Mouse (Mus musculus): ENCODE measurements around the gene Cort.

Cort gene

GRCm38 (mm10) chr4:149098571-149098970, 28.0 kb downstream of the Cort start:
- peak; percentile 11 for DNase-seq (ENCODE audit: extremely low spot score)

DNA sequence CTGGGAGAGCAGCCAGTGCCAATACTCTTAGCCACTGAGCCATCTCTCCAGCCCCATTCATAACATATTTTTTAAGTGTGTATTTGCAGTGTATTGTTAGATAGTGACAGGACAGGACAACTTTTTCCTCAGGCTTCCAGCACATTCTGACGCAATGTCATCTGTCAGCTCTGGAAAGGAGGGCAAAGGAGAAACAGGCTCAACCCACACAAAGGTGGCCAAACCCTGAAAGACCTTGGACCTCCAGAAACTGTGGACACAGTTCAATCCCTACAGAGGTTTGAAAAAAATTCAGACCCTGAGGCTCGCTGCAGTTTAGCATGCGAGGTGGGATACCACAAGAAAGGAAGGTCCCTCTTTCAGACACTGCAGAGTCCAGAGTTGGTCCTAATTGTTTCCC, 28.6 kb downstream of the Cort start:
- no peak for DNase-seq (ENCODE audit: extremely low spot score)

GRCm38 (mm10) chr4:149091364-149091763, 35.2 kb downstream of the Cort start:
- DNase-seq (ENCODE audit: extremely low spot score) = no peak

DNA sequence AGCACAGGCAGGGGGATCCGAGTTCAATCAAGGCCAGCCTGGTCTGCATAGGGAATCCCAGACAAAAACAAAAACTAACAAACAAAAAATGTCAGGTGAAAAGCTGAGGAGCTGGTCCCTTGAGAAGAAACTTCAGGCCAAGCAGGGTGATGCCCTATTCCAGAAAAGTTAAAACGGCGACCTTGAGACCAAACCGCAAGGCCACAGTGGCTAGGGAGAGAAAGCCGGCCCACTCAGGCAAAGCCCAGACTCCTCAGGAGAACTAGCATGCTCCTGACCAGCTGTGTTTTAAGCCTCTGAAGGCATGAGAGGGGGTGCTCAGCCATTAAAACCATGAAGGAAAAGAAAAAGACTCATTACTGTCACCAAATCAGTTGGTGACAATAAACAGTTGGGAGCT, 41.2 kb downstream of the Cort start:
- DNase-seq (ENCODE audit: extremely low spot score) = no peak

GRCm38 (mm10) chr4:149081528-149081927, 45.0 kb downstream of the Cort start:
- no peak for DNase-seq (ENCODE audit: extremely low spot score)

DNA sequence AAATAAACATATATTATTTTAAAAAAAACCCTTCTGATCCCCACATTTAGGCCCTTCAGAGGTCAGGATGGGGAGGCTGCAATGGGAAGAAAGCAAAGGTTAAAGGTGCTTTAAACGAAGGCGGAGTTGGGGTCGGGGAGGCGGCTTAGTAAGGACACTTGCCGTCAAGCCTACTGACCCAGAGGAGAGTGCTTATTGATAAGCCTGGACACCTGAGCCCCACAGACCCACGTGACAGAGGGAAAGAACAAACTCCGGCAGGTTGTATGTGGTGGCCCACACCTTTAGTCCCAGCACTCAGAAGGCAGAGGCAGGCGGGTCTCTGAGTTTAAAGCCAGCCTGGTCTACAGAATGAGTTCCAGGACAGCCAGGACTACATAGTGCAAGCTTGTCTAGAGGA, 46.5 kb downstream of the Cort start:
- DNase-seq (ENCODE audit: extremely low spot score) = no peak

DNA sequence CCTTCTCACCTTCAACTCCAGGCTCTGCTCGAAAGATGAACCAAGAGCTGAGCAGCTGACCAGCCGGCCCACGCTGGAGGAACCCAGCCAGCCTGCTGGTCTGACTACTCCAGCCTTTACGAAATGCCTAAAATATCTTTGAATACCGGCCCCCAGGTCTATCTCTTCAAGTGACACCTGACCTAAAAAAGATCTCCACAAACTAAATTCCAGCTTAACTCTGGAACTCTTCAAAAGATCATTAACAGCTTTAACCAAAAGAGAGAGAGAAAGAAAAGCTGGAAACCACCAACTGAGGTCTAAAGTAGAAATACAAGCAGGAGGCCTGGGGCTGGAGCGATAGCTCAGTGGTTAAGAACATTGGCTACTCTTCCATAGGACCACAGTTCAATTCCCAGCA, 46.9 kb downstream of the Cort start:
- DNase-seq (ENCODE audit: extremely low spot score) = no peak

- no peak for DNase-seq (ENCODE audit: extremely low spot score)
Observed at GRCm38 (mm10) chr4:149078261-149078660, 48.3 kb downstream of the Cort start.

DNA sequence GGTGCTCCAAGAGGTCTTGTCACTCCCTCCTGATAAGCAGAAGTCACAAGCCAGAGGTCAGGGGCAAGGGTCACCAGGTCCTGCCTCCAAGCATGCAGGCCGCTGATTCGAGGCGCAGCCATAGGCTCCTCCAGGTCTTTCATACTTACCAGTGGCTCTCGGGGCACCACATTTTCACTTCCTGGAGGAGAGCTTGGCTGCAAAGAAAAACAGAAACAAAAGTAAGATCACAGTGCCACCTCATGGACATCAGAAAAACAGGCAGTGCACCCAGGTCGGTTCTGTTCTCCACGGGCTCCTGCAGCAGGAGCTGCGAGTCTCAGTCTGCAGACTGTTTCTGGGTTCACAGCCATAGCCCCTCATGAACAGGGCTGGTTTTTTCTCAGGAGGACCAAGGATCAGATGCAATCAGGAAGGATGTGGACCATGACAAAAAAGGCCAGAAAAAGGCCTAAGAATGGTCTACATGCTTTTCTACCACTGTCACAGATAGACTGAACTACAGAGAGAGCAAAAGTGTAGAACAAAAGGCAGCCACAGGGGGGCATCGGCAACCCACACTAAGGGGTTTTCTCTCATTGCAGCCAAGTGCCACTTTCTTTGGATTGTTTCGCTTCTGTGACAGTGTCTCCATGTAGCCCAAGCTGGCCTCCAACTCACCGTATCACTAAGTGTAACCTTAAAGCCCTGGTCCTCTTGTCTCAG, 50.5 kb downstream of the Cort start:
- peak; percentile 74 for DNase-seq (ENCODE audit: extremely low spot score)

DNA sequence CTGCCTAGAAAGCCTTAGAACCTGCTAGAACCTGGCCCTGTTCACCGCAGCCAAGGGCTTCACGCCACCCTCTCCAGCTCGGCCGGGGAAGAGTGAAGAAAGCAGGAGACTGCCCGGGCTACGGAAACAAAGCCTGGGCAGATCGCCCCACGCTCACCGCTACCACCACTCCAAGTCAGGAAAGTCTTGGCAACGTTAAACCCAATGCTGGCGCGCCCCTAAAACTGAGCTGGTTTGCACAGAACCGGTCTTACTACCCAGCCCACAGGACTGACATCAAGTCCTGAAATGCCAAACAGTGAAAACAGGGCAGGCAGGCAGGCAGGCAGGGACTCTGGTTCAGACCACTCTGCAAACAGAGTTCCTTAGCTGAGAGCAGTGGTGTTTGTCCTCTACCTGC, 51.5 kb downstream of the Cort start:
- no peak for DNase-seq (ENCODE audit: extremely low spot score)
